Mouse (Mus musculus): ENCODE results near the gene Pdilt. TPM values are rescaled to one million over a fixed set of nuclear protein-coding genes. Genes with fewer than 3 reads are reported as not detected.

Pdilt gene
- polyA plus RNA-seq, 1 experiment from 2014 or later, result not detected

DNA sequence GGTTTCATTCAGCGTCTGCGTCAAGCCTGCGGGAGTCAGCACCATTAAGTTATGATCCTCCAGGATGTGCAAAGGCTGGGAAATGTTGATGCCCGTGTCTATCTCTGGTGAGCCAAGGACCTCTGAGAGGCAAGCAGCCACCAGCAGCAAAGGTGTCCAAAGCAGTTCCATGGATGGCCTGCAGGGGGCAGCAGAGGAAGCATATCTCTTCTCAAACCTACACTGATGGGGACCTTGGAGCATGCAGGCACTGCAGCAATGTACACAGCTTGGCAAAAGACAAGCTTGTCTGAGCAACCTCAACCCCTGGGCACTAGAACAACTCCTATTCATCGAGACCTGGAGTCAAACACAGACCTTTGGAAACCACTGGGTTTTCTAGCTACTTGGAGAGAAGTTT, 3.6 kb downstream of the Pdilt start:
- H3K36me3 ChIP-seq (ENCODE audit: control insufficient read depth, insufficient read depth, low read length), result no peaks in the 10 kb centered on the region
- DNase-seq (ENCODE audit: low spot score) (peak; percentile 77), ATAC-seq (ENCODE audit: low FRiP score) (no peak)
- H3K4me3 ChIP-seq (ENCODE audit: low read depth, low read length), result no peak overlapping the region
- no peak overlapping the region for H3K27ac ChIP-seq (ENCODE audit: low read depth, low read length)
- no peaks in the 10 kb centered on the region for H3K4me1 ChIP-seq (replicated peaks; ENCODE audit: control insufficient read depth, insufficient read depth, low read length)
- H3K9ac ChIP-seq (ENCODE audit: low read depth, low read length), result no peak overlapping the region
- H3K27me3 ChIP-seq (ENCODE audit: control insufficient read depth, insufficient read depth, low read length), result no peaks in the 10 kb centered on the region
- no peak overlapping the region for H3K4me2 ChIP-seq (replicated peaks; ENCODE audit: low read depth, low read length)
- H3K9me3 ChIP-seq (ENCODE audit: control insufficient read depth, low read length), result no peaks in the 10 kb centered on the region
- WGBS, result 54% methylated on average over 5 of the region's 5 CpGs

DNA sequence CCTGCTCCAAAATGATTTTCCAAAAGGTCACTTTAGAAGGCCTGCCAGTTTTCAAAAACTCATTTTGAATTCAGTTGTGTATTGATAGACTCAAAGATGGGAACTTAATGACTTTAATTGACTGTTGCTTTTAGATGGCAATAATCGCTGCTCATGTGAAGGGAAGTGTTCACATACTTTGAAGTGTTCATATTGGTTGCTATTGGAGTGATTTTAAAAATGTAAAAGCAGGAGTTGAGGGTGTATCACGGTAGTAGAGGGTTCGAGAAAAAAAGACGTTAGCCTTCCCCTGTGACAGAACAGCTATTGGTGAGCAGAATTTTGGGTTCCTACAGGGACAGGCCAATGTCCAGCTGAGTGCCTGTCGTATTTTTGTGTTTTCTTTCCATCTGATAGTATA, 4.1 kb downstream of the Pdilt start, which contains the start of gene Acsm5:
Acsm5 (plus strand) TSS at position 301 of the 400 bp plus-strand sequence.
- H3K9me3 ChIP-seq (ENCODE audit: control insufficient read depth, low read length), result no peaks in the 10 kb centered on the region
- H3K4me3 ChIP-seq (ENCODE audit: low read depth, low read length), result no peak within 1 kb of the TSS
- no peaks in the 10 kb centered on the region for H3K36me3 ChIP-seq (ENCODE audit: control insufficient read depth, insufficient read depth, low read length)
- DNase-seq (ENCODE audit: low spot score) (no peak), ATAC-seq (ENCODE audit: low FRiP score) (no peak)
- no peaks in the 10 kb centered on the region for H3K4me1 ChIP-seq (replicated peaks; ENCODE audit: control insufficient read depth, insufficient read depth, low read length)
- no peak within 1 kb of the TSS for H3K27ac ChIP-seq (ENCODE audit: low read depth, low read length)
- H3K4me2 ChIP-seq (replicated peaks; ENCODE audit: low read depth, low read length), result no peak within 1 kb of the TSS
- no peaks in the 10 kb centered on the region for H3K27me3 ChIP-seq (ENCODE audit: control insufficient read depth, insufficient read depth, low read length)
- H3K9ac ChIP-seq (ENCODE audit: low read depth, low read length), result no peak within 1 kb of the TSS
- 77% methylated on average over 5 of the region's 5 CpGs for WGBS

DNA sequence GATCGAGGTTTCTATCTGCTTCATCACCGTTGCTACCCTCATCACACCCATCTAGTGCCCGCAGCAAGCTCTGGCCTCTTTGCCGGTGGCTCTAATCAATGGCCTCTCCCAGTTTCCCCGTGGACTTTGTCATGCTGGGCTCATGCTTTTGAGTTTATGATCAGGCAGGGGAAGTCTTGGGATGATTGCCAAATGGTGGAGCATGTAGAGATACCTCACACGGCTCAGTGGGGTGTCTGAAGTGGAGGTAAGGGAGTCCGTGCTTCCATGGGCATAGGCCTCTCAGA, 7.1 kb downstream of the Pdilt start:
- H3K4me3 ChIP-seq (ENCODE audit: low read depth, low read length), result no peak overlapping the region
- H3K9me3 ChIP-seq (ENCODE audit: control insufficient read depth, low read length), result no peaks in the 10 kb centered on the region
- no peak overlapping the region for H3K4me2 ChIP-seq (replicated peaks; ENCODE audit: low read depth, low read length)
- no peak overlapping the region for H3K27ac ChIP-seq (ENCODE audit: low read depth, low read length)
- WGBS, result 83% methylated on average over 7 of the region's 7 CpGs
- no peaks in the 10 kb centered on the region for H3K4me1 ChIP-seq (replicated peaks; ENCODE audit: control insufficient read depth, insufficient read depth, low read length)
- no peak overlapping the region for H3K9ac ChIP-seq (ENCODE audit: low read depth, low read length)
- no peak for DNase-seq (ENCODE audit: low spot score)
- no peaks in the 10 kb centered on the region for H3K27me3 ChIP-seq (ENCODE audit: control insufficient read depth, insufficient read depth, low read length)
- no peaks in the 10 kb centered on the region for H3K36me3 ChIP-seq (ENCODE audit: control insufficient read depth, insufficient read depth, low read length)
- ATAC-seq (ENCODE audit: low FRiP score), result no peak

DNA sequence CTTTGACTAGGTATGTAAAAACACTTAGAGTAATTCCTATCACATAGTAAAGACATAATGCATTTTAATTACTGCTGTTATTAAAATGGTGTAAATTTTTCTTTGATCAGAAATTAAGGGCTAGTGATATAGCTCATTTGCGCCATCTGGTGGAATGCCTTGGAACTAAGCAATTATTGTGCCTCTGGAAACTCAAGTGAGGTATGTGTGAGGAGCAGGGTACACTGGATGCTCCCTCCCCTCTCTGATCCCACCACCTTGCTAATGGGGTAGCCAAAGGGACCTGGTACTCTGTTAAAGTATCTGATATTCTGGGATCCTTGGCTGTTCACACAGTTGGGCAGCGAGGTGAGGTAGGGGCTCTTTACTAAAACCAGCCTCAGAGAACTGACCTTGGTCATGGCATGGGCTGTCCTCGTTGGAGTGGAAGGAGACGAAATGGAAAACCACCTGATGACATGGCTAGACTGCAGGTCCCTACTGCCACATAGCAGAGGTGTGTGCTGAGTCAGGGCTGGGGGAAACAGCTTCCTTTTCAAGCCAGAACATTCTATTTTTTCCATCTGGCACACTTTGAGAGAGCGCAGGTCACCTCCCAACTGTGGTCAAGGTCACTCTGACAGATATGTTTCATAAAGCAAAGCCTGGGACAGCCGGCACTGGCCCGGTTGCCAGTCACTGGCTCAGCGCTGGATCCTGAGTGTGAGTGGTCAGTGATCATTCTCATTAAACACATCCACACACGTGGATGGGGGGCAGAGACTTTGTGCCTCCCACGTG, 7.6 kb downstream of the Pdilt start:
- no peak overlapping the region for H3K4me2 ChIP-seq (replicated peaks; ENCODE audit: low read depth, low read length)
- 70% methylated on average over 10 of the region's 10 CpGs for WGBS
- H3K4me1 ChIP-seq (replicated peaks; ENCODE audit: control insufficient read depth, insufficient read depth, low read length), result no peaks in the 10 kb centered on the region
- no peak for ATAC-seq (ENCODE audit: low FRiP score)
- no peaks in the 10 kb centered on the region for H3K9me3 ChIP-seq (ENCODE audit: control insufficient read depth, low read length)
- H3K9ac ChIP-seq (ENCODE audit: low read depth, low read length), result no peak overlapping the region
- no peaks in the 10 kb centered on the region for H3K27me3 ChIP-seq (ENCODE audit: control insufficient read depth, insufficient read depth, low read length)
- peak; percentile 73 for DNase-seq (ENCODE audit: low spot score)
- no peaks in the 10 kb centered on the region for H3K36me3 ChIP-seq (ENCODE audit: control insufficient read depth, insufficient read depth, low read length)
- H3K4me3 ChIP-seq (ENCODE audit: low read depth, low read length), result no peak overlapping the region
- no peak overlapping the region for H3K27ac ChIP-seq (ENCODE audit: low read depth, low read length)

DNA sequence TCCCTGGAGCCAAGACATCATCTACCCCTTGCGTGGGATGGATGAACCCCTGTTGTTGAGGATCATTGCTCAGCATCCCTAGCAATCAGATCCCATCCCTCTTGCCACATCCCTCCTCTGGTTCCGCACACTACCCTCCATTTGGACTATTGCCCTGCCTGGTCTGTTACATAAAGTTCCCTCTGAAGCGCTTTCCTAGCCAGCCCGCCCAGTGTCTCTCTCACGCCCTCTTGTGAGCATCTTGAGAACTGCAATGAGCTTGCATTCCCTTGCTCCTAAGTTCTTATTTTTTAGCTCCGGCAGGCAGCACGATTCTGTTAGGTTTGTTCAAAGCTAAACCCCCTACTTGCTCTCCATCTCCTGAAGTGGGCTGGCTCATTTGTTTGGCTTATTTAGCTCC, 10.2 kb downstream of the Pdilt start:
- WGBS, result 31% methylated on average over 7 of the region's 7 CpGs
- Histone ChIP-seq H3K27ac (ENCODE audit: low read depth, low read length) (no peak overlapping the region), H3K9me3 (ENCODE audit: control insufficient read depth, low read length) (no peaks in the 10 kb centered on the region), H3K4me2 (replicated peaks; ENCODE audit: low read depth, low read length) (no peak overlapping the region), H3K4me3 (ENCODE audit: low read depth, low read length) (no peak overlapping the region), H3K27me3 (ENCODE audit: control insufficient read depth, insufficient read depth, low read length) (no peaks in the 10 kb centered on the region), H3K4me1 (replicated peaks; ENCODE audit: control insufficient read depth, insufficient read depth, low read length) (no peaks in the 10 kb centered on the region), H3K36me3 (ENCODE audit: control insufficient read depth, insufficient read depth, low read length) (no peaks in the 10 kb centered on the region), H3K9ac (ENCODE audit: low read depth, low read length) (no peak overlapping the region)
- DNase-seq (ENCODE audit: low spot score) (peak; percentile 81), ATAC-seq (ENCODE audit: low FRiP score) (no peak)

DNA sequence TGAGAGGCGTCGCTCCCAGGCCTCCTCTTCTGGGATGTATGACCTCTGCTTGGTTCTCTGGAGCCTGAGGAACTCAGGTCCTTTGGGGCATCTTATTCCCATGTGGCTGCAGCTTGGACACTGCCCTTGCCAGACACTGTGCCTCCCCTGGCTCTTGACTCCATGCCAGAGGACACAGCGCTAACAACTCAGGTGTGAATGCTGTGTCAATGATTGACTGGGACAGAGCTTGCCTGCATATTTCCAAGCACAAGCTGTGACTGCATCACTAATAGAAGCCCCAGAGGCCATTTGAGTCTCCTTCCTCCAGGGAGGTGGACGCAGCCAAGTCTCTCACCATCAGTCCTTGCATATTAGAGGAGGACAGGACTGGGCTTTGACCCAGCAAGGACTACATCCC, 12.1 kb downstream of the Pdilt start:
- ATAC-seq (ENCODE audit: low FRiP score) (no peak), DNase-seq (ENCODE audit: low spot score) (no peak)
- H3K27me3 ChIP-seq (ENCODE audit: control insufficient read depth, insufficient read depth, low read length), result no peaks in the 10 kb centered on the region
- no peaks in the 10 kb centered on the region for H3K36me3 ChIP-seq (ENCODE audit: control insufficient read depth, insufficient read depth, low read length)
- WGBS, result 93% methylated on average over 4 of the region's 4 CpGs
- no peak overlapping the region for H3K27ac ChIP-seq (ENCODE audit: low read depth, low read length)
- no peak overlapping the region for H3K4me3 ChIP-seq (ENCODE audit: low read depth, low read length)
- no peaks in the 10 kb centered on the region for H3K9me3 ChIP-seq (ENCODE audit: control insufficient read depth, low read length)
- no peak overlapping the region for H3K4me2 ChIP-seq (replicated peaks; ENCODE audit: low read depth, low read length)
- no peak overlapping the region for H3K9ac ChIP-seq (ENCODE audit: low read depth, low read length)
- no peaks in the 10 kb centered on the region for H3K4me1 ChIP-seq (replicated peaks; ENCODE audit: control insufficient read depth, insufficient read depth, low read length)

DNA sequence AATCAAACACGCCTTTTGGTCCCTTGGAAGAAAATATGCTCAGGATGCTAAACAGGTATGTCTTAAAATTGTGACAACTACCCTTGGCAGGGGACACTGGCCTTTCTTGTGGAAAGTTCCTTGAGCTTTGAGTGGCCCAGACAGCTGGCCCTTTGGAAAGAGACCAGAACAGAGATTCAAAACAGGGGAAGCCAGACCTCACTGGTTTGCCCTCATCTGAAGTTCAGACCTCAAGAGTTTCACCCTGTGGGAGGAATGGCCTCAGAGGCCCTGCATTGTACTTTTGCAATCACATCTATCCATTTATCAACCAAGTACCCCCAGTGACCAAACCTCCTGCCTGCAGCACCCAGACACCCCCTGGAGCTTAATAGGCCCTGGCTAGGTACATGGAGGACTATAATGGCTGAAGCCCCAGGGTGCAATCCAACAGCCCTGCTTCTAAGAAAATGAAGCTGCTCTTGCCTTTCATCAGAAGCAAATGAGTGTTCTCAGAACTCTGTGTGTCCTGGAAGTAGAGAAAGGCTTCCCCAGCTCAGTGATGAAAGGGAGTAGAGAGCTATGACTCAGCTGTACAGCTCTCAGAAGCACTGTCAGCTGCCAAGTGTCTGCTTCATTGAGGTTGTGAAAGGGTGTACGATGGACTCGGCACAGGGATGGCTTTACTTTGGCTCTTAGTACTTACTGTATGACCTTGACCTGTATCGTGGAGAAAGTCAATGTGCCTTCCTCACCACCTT, 33.1 kb downstream of the Pdilt start:
- Histone ChIP-seq H3K4me1 (replicated peaks; ENCODE audit: control insufficient read depth, insufficient read depth, low read length) (no peaks in the 10 kb centered on the region), H3K4me3 (ENCODE audit: low read depth, low read length) (no peak overlapping the region), H3K27me3 (ENCODE audit: control insufficient read depth, insufficient read depth, low read length) (no peaks in the 10 kb centered on the region), H3K4me2 (replicated peaks; ENCODE audit: low read depth, low read length) (no peak overlapping the region), H3K27ac (ENCODE audit: low read depth, low read length) (no peak overlapping the region), H3K9ac (ENCODE audit: low read depth, low read length) (no peak overlapping the region), H3K36me3 (ENCODE audit: control insufficient read depth, insufficient read depth, low read length) (no peaks in the 10 kb centered on the region), H3K9me3 (ENCODE audit: control insufficient read depth, low read length) (no peaks in the 10 kb centered on the region)
- 89% methylated on average over 4 of the region's 4 CpGs for WGBS
- DNase-seq (ENCODE audit: low spot score) (no peak), ATAC-seq (ENCODE audit: low FRiP score) (no peak)

DNA sequence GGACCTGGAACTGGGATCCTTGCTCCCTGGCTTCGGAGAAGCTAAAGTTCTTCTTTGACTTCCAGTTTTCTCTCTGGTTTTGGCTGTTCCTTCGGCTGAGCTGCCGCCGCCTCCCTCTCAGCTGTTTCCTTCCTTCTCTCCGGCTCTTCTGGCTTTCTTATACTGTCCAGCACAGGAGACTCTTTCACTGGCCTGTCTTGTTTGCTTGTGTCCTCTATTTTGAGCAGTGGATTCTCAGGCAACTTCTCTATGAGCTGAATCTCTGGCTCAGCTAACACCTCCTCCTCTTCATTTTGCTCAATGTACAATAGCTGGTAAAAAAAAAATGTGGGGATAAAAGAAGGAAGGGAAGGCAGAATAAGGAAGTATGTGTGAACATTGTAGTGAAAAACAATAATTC, 36.6 kb downstream of the Pdilt start:
- Histone ChIP-seq H3K36me3 (ENCODE audit: control insufficient read depth, insufficient read depth, low read length) (no peaks in the 10 kb centered on the region), H3K9ac (ENCODE audit: low read depth, low read length) (no peak overlapping the region), H3K27ac (ENCODE audit: low read depth, low read length) (no peak overlapping the region), H3K4me1 (replicated peaks; ENCODE audit: control insufficient read depth, insufficient read depth, low read length) (no peaks in the 10 kb centered on the region), H3K9me3 (ENCODE audit: control insufficient read depth, low read length) (no peaks in the 10 kb centered on the region), H3K27me3 (ENCODE audit: control insufficient read depth, insufficient read depth, low read length) (no peaks in the 10 kb centered on the region), H3K4me3 (ENCODE audit: low read depth, low read length) (no peak overlapping the region), H3K4me2 (replicated peaks; ENCODE audit: low read depth, low read length) (no peak overlapping the region)
- WGBS, result 88% methylated on average over 5 of the region's 5 CpGs
- DNase-seq (ENCODE audit: low spot score), result no peak
- no peak for ATAC-seq (ENCODE audit: low FRiP score)

DNA sequence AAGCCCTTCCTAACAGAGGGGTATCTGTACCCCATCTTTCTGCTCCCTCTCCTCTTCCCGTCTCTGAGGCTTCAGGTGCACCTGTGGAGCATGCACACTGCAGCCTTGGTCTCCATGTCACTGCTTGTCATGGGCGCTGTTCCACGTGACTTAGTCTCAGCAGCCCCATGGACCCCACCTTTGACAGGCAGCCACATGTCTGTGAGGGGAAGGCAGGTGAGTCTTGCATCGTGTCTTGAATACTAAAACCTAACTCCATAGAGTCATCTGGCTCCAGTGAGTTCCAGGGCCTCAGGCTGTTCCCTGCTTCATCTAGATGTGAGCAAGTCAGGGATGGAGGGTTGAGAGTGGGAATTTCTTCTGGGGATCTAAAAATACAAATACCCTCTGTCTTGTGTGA, 39.1 kb downstream of the Pdilt start:
- no peaks in the 10 kb centered on the region for H3K9me3 ChIP-seq (ENCODE audit: control insufficient read depth, low read length)
- 81% methylated on average over 4 of the region's 4 CpGs for WGBS
- H3K36me3 ChIP-seq (ENCODE audit: control insufficient read depth, insufficient read depth, low read length), result no peaks in the 10 kb centered on the region
- H3K4me2 ChIP-seq (replicated peaks; ENCODE audit: low read depth, low read length), result no peak overlapping the region
- ATAC-seq (ENCODE audit: low FRiP score) (no peak), DNase-seq (ENCODE audit: low spot score) (no peak)
- no peak overlapping the region for H3K9ac ChIP-seq (ENCODE audit: low read depth, low read length)
- no peak overlapping the region for H3K4me3 ChIP-seq (ENCODE audit: low read depth, low read length)
- H3K4me1 ChIP-seq (replicated peaks; ENCODE audit: control insufficient read depth, insufficient read depth, low read length), result no peaks in the 10 kb centered on the region
- no peak overlapping the region for H3K27ac ChIP-seq (ENCODE audit: low read depth, low read length)
- no peaks in the 10 kb centered on the region for H3K27me3 ChIP-seq (ENCODE audit: control insufficient read depth, insufficient read depth, low read length)

Data from hindbrain, embryonic 11.5 days (tissue).